Mouse (Mus musculus) liver, embryonic 14.5 days (tissue): Measurements from ENCODE around the gene Olfr1104.

Experiments
- CTCF ChIP-seq: IDR thresholded peaks from 2 replicates; pipeline ENCODE4 v1.5.1; 2016; ENCODE audit warnings: antibody characterized with exemption, low read depth, control low read depth
- EP300 ChIP-seq: IDR thresholded peaks from 2 replicates; pipeline ENCODE4 v1.6.1; 2016; ENCODE audit warnings: antibody characterized with exemption, low read depth

DNA sequence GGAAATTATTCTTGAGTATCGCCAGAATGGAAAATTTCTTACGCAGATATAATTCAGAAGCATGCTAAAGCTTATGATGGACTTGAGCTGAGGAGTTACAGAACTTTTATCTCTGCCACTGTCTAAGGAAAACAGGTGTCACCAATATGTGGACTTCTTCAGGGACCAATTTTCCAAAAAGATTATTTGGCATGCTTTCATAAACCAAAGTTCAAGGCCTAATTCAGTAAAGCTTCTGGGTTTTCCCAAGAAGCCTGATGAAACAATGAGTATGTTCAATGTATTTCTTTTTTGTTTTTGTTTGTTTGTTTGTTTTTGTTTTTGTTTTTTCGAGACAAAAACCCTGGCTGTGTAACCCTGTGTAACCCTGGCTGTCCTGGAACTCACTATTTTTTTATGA is 47.0 kb downstream of the Olfr1104 start, which contains the start of gene Olfr1100:
- TF ChIP-seq CTCF, result no peak
- no peak for TF ChIP-seq EP300
